Mouse (Mus musculus) G1E (cell line): ENCODE data around the gene Atp1a1.

ENCODE experiments used
- CTCF ChIP-seq: IDR thresholded peaks from 2 replicates; pipeline ENCODE4 v1.5.1; 2012; ENCODE audit warnings: low read depth, low read length, inconsistent platforms, mixed read lengths
- GATA1 ChIP-seq: IDR thresholded peaks from 2 replicates; pipeline ENCODE4 v1.6.1; 2012; ENCODE audit warnings: borderline replicate concordance, low read length, inconsistent platforms, mixed read lengths
- GATA2 ChIP-seq: IDR thresholded peaks from 2 replicates; pipeline ENCODE4 v1.6.1; 2012; ENCODE audit warnings: low read depth, low read length, inconsistent platforms, borderline replicate concordance
- POLR2AphosphoS5 ChIP-seq: IDR thresholded peaks from 2 replicates; pipeline ENCODE4 v1.6.1; 2012; ENCODE audit warnings: low read depth, low read length, inconsistent platforms; ENCODE audit not compliant: insufficient replicate concordance
- TAL1 ChIP-seq: conservative IDR thresholded peaks from 2 replicates; pipeline ENCODE4 v1.6.1; 2012; ENCODE audit warnings: low read depth, low read length, inconsistent platforms, mixed read lengths

DNA sequence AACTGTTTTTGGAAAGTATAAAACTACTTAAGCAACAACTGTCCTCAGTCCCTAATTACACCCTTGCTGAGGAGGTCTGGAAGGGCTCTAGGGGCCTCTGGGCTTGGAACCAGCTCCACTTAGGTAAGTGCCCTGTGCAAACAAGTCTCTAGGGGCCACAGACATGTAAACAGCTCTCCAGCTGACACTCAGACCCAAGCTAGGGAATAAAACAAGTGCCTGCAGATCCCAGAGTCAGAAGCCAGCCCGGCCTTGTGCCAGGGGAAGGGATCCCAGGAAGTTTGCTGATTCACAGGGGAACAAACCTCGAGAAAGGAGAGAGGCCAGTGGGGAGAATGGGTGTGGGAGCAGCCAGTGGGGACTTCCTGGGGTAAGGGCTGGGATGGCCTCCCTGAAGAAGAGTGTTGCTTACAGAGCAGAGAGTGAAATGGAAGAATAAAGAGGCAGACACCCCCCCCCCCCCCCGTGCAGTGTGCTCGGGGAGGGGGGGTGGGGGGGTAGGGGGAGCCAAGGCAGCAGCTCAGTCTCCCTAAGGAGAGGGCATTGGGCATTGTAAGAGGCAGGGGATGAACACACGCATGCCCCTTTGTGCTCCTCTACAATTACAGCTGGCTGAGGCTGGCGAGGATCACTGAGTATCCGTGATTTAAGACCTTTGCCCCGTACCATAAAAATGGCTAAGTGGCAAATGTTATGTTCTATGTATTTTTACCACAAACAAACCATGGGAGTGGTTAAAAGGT lies 76.2 kb downstream of the Atp1a1 start:
- TF ChIP-seq CTCF (no peak), TAL1 (no peak), GATA2 (no peak), GATA1 (no peak), POLR2AphosphoS5 (no peak)
